In the genomic region with DNA sequence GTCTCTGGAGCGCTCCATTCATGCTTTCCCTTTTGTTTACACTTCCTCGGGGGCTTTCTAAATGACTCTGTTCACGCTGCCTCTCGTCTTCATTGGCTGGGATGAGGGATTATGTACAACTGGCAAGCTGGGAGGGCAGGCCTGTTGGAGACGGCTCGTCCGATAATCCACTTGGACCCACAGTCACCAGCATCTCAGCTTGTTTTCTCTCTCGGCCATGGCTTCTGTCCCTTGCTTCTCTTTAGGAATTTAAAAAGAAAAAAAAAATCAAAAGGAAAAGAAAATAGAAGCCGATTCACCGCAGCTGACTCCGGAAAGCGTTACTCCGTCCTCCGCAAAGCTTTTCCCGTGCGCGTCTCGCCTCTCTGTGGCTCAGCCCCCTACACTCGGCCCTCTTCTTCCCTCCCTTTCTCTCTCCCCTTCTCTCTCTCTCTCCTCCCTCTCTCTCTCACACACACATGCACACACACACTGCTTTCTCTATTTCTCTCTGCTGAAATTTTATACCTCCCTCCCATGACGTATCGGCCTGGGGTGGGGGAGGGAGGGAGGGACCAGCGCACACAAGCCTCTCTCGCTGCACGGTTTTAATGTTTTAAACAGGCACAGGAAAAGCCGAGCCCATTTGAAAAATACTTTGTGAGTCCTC, we compare ENCODE assay signal across 8 mouse cellular contexts. TPM values are rescaled to one million over a fixed set of nuclear protein-coding genes. Genes with fewer than 3 reads are reported as not detected.
A peak's percentile ranks its signal among the peaks of the same experiment; 100 is the strongest.
DNase-seq lines count a peak whose midpoint lies in the region; ATAC-seq and TF ChIP-seq lines count a peak whose summit lies in the region.

A gene (minus strand): TSS at position 489 of the 649 bp plus-strand sequence.

- under 1% methylated on average over 25 of the region's 25 CpGs for WGBS in hindbrain, embryonic 15.5 days
- WGBS in liver, adult 2 months = 4% methylated on average over 25 of the region's 25 CpGs

- H3K27ac ChIP-seq in brown adipose tissue, adult 24 weeks (replicated peaks; ENCODE audit: low read depth, low read length) = peak within 1 kb of the TSS; percentile 86
- peak within 1 kb of the TSS; percentile 80 for H3K27ac ChIP-seq in hindbrain, embryonic 15.5 days (replicated peaks)
- no peak within 1 kb of the TSS for H3K27ac ChIP-seq in liver, adult 2 months (replicated peaks; ENCODE audit: insufficient read depth, low read depth, low read length)

- H3K9ac ChIP-seq in hindbrain, embryonic 15.5 days = peak within 1 kb of the TSS; percentile 66
- H3K9ac ChIP-seq in liver, adult 2 months (ENCODE audit: low read depth, low read length) = peak within 1 kb of the TSS; percentile 68

- H3K79me2 ChIP-seq in liver, adult 2 months (ENCODE audit: control insufficient read depth, insufficient read depth, low read length) = no peaks in the 10 kb centered on the region

- TF ChIP-seq POLR2A in liver, adult 2 months (IDR thresholded peaks at IDR 0.05; ENCODE audit: extremely low read depth, insufficient read depth, low read length) = no peak

- TF ChIP-seq CTCF in liver, adult 2 months (IDR thresholded peaks at IDR 0.05; ENCODE audit: low read depth, low read length) = no peak

- DNase-seq in spleen, adult 12 weeks (ENCODE audit: low spot score) = peak; percentile 3
- DNase-seq in spleen, postnatal 14 days (ENCODE audit: low spot score in 2 of 2) = no peak
- peak; percentile 89 for DNase-seq in forelimb bud, embryonic 11.5 days (ENCODE audit: low read depth, low spot score)
- no peak for DNase-seq in liver, adult 2 months (ENCODE audit: extremely low read depth, low read depth, low spot score)
- peak; percentile 11 to 39 for DNase-seq in natural killer cell, adult 2 months (ENCODE audit: low spot score in 2 of 2)
- DNase-seq in urinary bladder, postnatal 36 days (ENCODE audit: low spot score in 2 of 2) = peak; percentile 32 to 55

- H3K9me3 ChIP-seq in hindbrain, embryonic 15.5 days = no peaks in the 10 kb centered on the region

- H3K4me3 ChIP-seq in brown adipose tissue, adult 24 weeks (ENCODE audit: insufficient read depth, low read depth, low read length) = peak within 1 kb of the TSS; percentile 86
- peak within 1 kb of the TSS; percentile 65 for H3K4me3 ChIP-seq in hindbrain, embryonic 15.5 days
- peak within 1 kb of the TSS; percentile 62 for H3K4me3 ChIP-seq in liver, adult 2 months (ENCODE audit: insufficient read depth, low read depth, low read length)

- H3K36me3 ChIP-seq in hindbrain, embryonic 15.5 days = no peaks in the 10 kb centered on the region
- H3K36me3 ChIP-seq in liver, adult 2 months (ENCODE audit: control insufficient read depth, insufficient read depth, low read length) = no peaks in the 10 kb centered on the region

- H3K27me3 ChIP-seq in hindbrain, embryonic 15.5 days = peaks cover 14% of the 10 kb centered on the region; the same call in 1 of the 2 replicates
- H3K27me3 ChIP-seq in liver, adult 2 months (ENCODE audit: control insufficient read depth, insufficient read depth, low read length) = 0 out of 2 replicates have a peak, but pooled peaks cover 3% of the 10 kb centered on the region

- ATAC-seq in hindbrain, embryonic 15.5 days (ENCODE audit: low FRiP score, low read depth) = peak; percentile 16; the same call in 1 of the 2 replicates

- peak within 1 kb of the TSS; percentile 99 for H3K4me2 ChIP-seq in hindbrain, embryonic 15.5 days

- peaks cover 2% of the 10 kb centered on the region; the same call in 1 of the 2 replicates for H3K4me1 ChIP-seq in brown adipose tissue, adult 24 weeks (ENCODE audit: control insufficient read depth, insufficient read depth, insufficient read length, low read length)
- H3K4me1 ChIP-seq in hindbrain, embryonic 15.5 days (replicated peaks) = peaks cover 41% of the 10 kb centered on the region
- H3K4me1 ChIP-seq in liver, adult 2 months (ENCODE audit: control insufficient read depth, insufficient read depth, low read length) = peaks cover 2% of the 10 kb centered on the region; the same call in 1 of the 2 replicates

RNA-seq across cellular contexts. Expression of the gene that starts here (rescaled TPM):
- 3.7 and 3.9 TPM in 2 replicates for polyA plus RNA-seq in brown adipose tissue, adult 24 weeks (2012; ENCODE audit: insufficient read depth, insufficient read length, missing spikeins)
- 5.1 and 5.4 TPM in 2 replicates for polyA plus RNA-seq in hindbrain, embryonic 15.5 days (2015; fragmentation: Nextera tagmentation; extraction: Ambion mirVana)
- 0.46 and 0.54 TPM in 2 replicates for total RNA-seq in liver, adult 2 months (2014; rRNA removed)
- polyA plus RNA-seq in liver, adult 2 months (2012; rRNA removed) = 0.68 and 0.84 TPM in 2 replicates

Comparison
In these comparisons a context has a peak if more than half of its experiments do, and no peak if none do; other contexts are left out.
1. DNase-seq: peak in spleen, adult 12 weeks (single experiment), forelimb bud, embryonic 11.5 days (single experiment), natural killer cell, adult 2 months (2 of 2) and urinary bladder, postnatal 36 days (2 of 2); none in spleen, postnatal 14 days (0 of 2) and liver, adult 2 months (single experiment).
2. Peak in every context shown above with its lines, with median percentiles within 50 percentile points of each other: H3K4me3 ChIP-seq.